Mouse (Mus musculus) retina, adult 2 months (tissue): ENCODE data around the gene Cyp2j12.
A peak's percentile ranks its signal among the peaks of the same experiment; 100 is the strongest.
"Not testable (repeated sequence)": the region's sequence is repeated elsewhere in the genome, so short reads cannot be mapped to it uniquely, and the experiment has no call there.

Experiments
- DNase-seq: peaks from one replicate; pipeline ENCODE4 v3.0.0-alpha.2; 2012; ENCODE audit warnings: low read depth, low spot score

The Cyp2j12 gene

GRCm38 (mm10) chr4:96140732-96141467 lies at the start of gene Cyp2j12:
Gene Cyp2j12 (minus strand): TSS chr4:96141152.
- DNase-seq, result no peak

GRCm38 (mm10) chr4:96189321-96189720 lies 48.4 kb upstream of the Cyp2j12 start:
- not testable (repeated sequence) for DNase-seq

- DNase-seq, result not testable (repeated sequence)
These were observed 47.7 kb upstream of the Cyp2j12 start for GRCm38 (mm10) chr4:96188671-96189070.

- not testable (repeated sequence) for DNase-seq
These were observed 47.2 kb upstream of the Cyp2j12 start for GRCm38 (mm10) chr4:96188146-96188545.

GRCm38 (mm10) chr4:96184716-96185115 lies 43.8 kb upstream of the Cyp2j12 start:
- DNase-seq, result not testable (repeated sequence)

GRCm38 (mm10) chr4:96162839-96163238 lies 21.9 kb upstream of the Cyp2j12 start:
- DNase-seq, result no peak

GRCm38 (mm10) chr4:96161575-96161974 lies 20.6 kb upstream of the Cyp2j12 start:
- DNase-seq, result no peak

- DNase-seq, result no peak
These were observed 1.7 kb downstream of the Cyp2j12 start for GRCm38 (mm10) chr4:96139226-96139625.

- no peak for DNase-seq
These were observed 6.7 kb downstream of the Cyp2j12 start for GRCm38 (mm10) chr4:96134246-96134645.

- no peak for DNase-seq
These were observed 44.1 kb downstream of the Cyp2j12 start for GRCm38 (mm10) chr4:96096841-96097240.

GRCm38 (mm10) chr4:96091869-96092268 lies 49.1 kb downstream of the Cyp2j12 start:
- no peak for DNase-seq

GRCm38 (mm10) chr4:96089356-96090048 lies 51.5 kb downstream of the Cyp2j12 start:
- not testable (repeated sequence) for DNase-seq

GRCm38 (mm10) chr4:96078308-96078707 lies 62.6 kb downstream of the Cyp2j12 start:
- DNase-seq, result no peak

GRCm38 (mm10) chr4:96077261-96078125 lies 63.5 kb downstream of the Cyp2j12 start, which contains the start of gene Cyp2j13:
Gene Cyp2j13 (minus strand): TSS chr4:96077546.
- DNase-seq, result peak; percentile 9

GRCm38 (mm10) chr4:96062045-96062444 lies 78.9 kb downstream of the Cyp2j12 start:
- DNase-seq, result no peak

- no peak for DNase-seq
These were observed 80.8 kb downstream of the Cyp2j12 start for GRCm38 (mm10) chr4:96060106-96060505.
